Mouse (Mus musculus): ENCODE results near the gene Cbx2. TPM values are rescaled to one million over a fixed set of nuclear protein-coding genes. Genes with fewer than 3 reads are reported as not detected.
A peak's percentile ranks its signal among the peaks of the same experiment; 100 is the strongest.

Gene Cbx2
- polyA plus RNA-seq, 1 experiment from 2014 or later, result 47.6 TPM

DNA sequence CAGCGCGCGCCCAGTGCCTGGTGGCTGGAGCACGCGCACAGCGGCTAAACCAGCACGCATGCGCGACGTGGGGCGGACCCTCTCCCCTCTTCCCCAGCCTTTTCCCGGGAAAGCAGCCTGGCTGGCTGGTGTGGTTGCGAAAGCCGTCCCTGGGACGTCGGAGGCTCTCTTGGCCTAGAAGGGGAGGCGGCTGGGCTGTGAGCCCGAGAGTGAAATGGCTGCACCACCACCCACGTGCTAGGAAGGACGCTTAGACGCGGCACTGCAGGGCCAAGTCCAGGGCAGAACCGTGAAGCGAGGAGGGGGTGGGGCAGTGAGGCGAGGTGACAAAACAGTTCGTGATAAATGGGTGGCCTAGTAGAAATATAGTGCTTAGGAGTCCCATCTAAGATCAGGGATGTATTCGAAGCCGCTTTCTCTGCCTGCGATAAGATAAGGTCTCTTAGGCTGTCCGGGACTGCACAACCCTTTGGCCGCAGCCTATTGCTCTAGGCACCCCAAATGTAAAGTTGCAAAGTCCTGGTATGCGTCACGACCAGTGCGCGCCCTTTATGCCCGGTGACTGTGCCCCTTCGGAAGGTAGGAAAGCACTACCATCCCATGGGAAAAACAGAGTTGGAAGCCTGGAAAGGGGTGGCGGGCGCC is 24.0 kb downstream of the Cbx2 start:
- no peak overlapping the region for H3K27ac ChIP-seq
- ATAC-seq (ENCODE audit: low FRiP score, low read depth), result no peak
- peak overlapping the region; percentile 28 for H3K4me3 ChIP-seq
- H3K9ac ChIP-seq, result peak overlapping the region; percentile 36; the same call in 1 of the 2 replicates
- H3K4me2 ChIP-seq (replicated peaks), result peak overlapping the region; percentile 64
- no peaks in the 10 kb centered on the region for H3K36me3 ChIP-seq
- peaks cover 42% of the 10 kb centered on the region for H3K4me1 ChIP-seq
- no peaks in the 10 kb centered on the region for H3K9me3 ChIP-seq
- WGBS, result 1% methylated on average over 39 of the region's 39 CpGs
- H3K27me3 ChIP-seq (replicated peaks), result peaks cover 99% of the 10 kb centered on the region

DNA sequence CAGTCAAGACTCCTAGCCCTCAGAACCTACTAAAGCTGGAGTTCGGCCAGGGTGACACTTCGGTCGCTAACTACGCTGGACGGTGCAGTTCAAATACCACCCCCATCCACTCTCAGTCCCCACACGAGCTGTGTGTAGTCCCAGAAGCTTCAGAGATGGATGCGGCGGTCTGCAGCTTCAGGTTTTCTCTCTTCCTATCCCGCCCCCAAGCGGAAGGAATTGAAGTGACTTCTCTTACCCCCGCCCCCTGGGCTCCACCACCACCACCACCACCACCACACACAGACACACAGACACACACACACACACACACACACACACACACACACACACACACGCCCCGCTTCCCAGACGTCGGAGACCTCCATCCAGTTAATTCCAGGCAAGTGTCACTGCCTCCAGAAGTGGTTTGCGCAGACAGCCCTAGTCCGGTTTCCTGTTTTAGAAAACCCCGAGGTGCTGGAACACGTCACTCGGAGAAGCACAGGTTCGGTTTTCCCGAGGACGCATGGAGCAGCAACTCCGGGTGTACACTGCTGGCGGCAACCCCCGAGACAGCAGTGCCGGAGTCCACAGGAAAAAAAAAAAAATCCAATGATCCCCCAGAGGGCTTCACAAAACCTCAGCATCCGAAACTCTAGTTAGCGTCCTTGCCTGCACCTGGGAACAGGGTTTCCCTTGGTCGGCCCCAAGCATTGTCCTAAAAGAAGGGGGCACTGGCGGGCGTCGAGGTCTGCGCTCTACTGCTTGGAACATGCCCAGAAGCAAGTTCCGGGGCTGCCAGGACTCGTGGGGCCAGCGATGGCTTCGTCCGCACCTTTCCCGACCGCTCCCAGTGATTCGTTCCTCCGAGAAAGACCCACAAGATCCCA is 24.7 kb downstream of the Cbx2 start:
- peaks cover 41% of the 10 kb centered on the region for H3K4me1 ChIP-seq
- under 1% methylated on average over 43 of the region's 43 CpGs for WGBS
- no peak overlapping the region for H3K27ac ChIP-seq
- no peak overlapping the region for H3K9ac ChIP-seq
- peak overlapping the region; percentile 28 for H3K4me3 ChIP-seq
- peaks cover 99% of the 10 kb centered on the region for H3K27me3 ChIP-seq (replicated peaks)
- peak overlapping the region; percentile 64 for H3K4me2 ChIP-seq (replicated peaks)
- no peaks in the 10 kb centered on the region for H3K9me3 ChIP-seq
- ATAC-seq (ENCODE audit: low FRiP score, low read depth), result no peak
- no peaks in the 10 kb centered on the region for H3K36me3 ChIP-seq

DNA sequence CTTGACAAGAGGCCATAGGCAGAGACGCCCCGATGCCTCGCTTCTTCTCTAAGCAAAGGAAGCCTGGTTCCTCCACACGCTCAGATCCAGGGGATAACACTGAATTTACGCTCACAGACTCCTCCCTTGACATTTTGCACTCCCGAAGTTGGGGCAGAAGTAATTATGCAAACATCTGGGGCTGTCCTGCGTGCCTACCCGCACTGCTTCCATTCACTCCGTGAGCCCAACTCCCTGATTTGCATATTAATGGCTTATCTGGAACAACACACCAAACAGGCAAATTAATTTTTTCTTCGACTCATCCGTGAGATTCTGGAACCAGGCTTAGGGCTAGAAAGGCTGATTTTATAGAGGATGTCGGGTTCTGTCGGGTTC is 25.4 kb downstream of the Cbx2 start:
- H3K4me2 ChIP-seq (replicated peaks), result peak overlapping the region; percentile 64; the same call in 1 of the 2 replicates
- WGBS, result under 1% methylated on average over 13 of the region's 13 CpGs
- no peak overlapping the region for H3K4me3 ChIP-seq
- H3K4me1 ChIP-seq, result peaks cover 43% of the 10 kb centered on the region
- H3K9me3 ChIP-seq, result no peaks in the 10 kb centered on the region
- no peaks in the 10 kb centered on the region for H3K36me3 ChIP-seq
- no peak overlapping the region for H3K27ac ChIP-seq
- ATAC-seq (ENCODE audit: low FRiP score, low read depth), result no peak
- H3K27me3 ChIP-seq (replicated peaks), result peaks cover 96% of the 10 kb centered on the region
- H3K9ac ChIP-seq, result no peak overlapping the region

DNA sequence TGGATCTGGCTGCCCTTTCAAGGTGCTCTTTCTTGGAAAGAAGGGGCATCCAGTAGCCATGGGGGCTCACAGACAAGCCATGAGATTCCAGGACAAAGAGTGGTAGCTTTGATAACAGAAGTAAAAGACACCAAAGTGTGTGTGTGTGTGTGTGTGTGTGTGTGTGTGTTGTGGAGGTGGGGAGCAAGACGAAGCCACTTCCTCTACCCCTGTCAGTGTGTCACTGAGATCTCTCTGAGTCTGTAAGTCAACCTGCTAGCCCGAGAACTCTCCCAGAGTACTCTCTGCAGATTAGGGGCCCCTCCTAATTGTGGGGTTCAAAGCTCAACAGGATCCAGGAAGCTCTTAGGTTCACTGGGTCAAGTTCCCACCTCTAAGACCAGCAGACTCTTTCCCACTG is 27.6 kb downstream of the Cbx2 start:
- 6% methylated on average over 2 of the region's 2 CpGs for WGBS
- Histone ChIP-seq H3K4me3 (no peak overlapping the region), H3K9me3 (no peaks in the 10 kb centered on the region), H3K36me3 (no peaks in the 10 kb centered on the region), H3K4me1 (peaks cover 58% of the 10 kb centered on the region), H3K4me2 (replicated peaks) (no peak overlapping the region), H3K27me3 (replicated peaks) (peaks cover 86% of the 10 kb centered on the region), H3K27ac (no peak overlapping the region), H3K9ac (no peak overlapping the region)
- ATAC-seq (ENCODE audit: low FRiP score, low read depth), result no peak

DNA sequence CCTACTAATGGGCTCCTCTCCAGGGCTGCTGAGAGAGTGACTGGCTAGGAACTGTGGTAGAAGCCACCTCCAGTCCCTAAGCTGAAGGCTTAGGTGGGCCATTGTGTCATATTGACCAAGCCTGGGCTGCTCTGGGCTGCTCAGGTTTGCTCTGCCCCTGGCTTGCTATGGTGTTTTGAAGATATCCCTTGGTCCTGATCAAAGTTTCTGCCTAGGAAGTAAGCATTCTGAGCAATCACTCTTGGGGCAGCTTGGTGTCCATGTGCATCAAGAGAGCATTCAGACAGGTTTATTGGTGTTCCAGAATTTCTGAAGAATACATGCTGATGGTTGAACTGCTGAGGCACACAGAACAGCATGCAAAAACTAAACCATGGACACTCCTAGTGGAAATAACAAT is 28.7 kb downstream of the Cbx2 start:
- no peaks in the 10 kb centered on the region for H3K36me3 ChIP-seq
- no peak overlapping the region for H3K9ac ChIP-seq
- H3K27me3 ChIP-seq (replicated peaks), result peaks cover 85% of the 10 kb centered on the region
- H3K9me3 ChIP-seq, result no peaks in the 10 kb centered on the region
- H3K4me2 ChIP-seq (replicated peaks), result no peak overlapping the region
- peaks cover 62% of the 10 kb centered on the region for H3K4me1 ChIP-seq
- no peak for ATAC-seq (ENCODE audit: low FRiP score, low read depth)
- H3K4me3 ChIP-seq, result no peak overlapping the region
- H3K27ac ChIP-seq, result no peak overlapping the region

DNA sequence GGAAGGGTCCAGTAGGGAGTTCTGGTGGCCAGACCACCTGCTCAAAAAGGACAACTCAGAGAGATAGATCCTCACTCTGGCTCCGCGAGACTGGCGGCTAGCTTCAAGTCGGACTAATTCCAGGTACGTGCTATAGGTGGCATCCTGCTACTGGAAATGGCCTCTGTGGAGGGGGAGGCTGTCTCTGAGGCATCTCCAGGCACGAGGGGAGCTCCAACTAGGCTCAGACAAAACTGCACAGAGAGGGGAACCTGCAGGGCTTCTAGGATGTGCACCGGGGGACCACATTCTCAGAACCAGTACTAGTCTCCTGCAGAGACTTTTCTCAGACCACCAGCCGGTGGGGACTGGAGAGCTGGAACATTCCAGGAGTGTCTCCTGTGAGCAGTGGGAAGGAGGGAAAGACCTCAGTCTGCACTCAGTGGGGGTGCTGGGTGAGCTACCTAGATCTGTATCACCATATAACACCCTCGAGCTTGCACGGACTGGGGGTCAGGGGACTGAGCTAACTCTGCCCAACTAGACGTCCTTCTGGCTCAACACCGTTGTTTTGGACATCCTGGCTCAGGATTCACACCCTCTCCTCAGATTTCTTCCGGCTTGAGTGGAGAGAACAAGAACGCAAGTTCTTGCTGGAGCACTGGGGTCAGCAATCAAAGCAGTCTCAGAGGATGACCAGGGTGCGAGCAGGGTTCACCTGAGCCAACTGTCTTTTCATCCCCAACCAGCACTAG is 29.3 kb downstream of the Cbx2 start:
- ATAC-seq (ENCODE audit: low FRiP score, low read depth), result no peak
- H3K4me3 ChIP-seq, result no peak overlapping the region
- peaks cover 78% of the 10 kb centered on the region for H3K27me3 ChIP-seq (replicated peaks)
- H3K9ac ChIP-seq, result 0 out of 2 replicates have a peak overlapping the region, but pooled peaks have one; percentile 8
- 3% methylated on average over 15 of the region's 15 CpGs for WGBS
- no peaks in the 10 kb centered on the region for H3K36me3 ChIP-seq
- H3K9me3 ChIP-seq, result no peaks in the 10 kb centered on the region
- H3K27ac ChIP-seq, result no peak overlapping the region
- H3K4me2 ChIP-seq (replicated peaks), result peak overlapping the region; percentile 84; the same call in 1 of the 2 replicates
- peaks cover 57% of the 10 kb centered on the region for H3K4me1 ChIP-seq

DNA sequence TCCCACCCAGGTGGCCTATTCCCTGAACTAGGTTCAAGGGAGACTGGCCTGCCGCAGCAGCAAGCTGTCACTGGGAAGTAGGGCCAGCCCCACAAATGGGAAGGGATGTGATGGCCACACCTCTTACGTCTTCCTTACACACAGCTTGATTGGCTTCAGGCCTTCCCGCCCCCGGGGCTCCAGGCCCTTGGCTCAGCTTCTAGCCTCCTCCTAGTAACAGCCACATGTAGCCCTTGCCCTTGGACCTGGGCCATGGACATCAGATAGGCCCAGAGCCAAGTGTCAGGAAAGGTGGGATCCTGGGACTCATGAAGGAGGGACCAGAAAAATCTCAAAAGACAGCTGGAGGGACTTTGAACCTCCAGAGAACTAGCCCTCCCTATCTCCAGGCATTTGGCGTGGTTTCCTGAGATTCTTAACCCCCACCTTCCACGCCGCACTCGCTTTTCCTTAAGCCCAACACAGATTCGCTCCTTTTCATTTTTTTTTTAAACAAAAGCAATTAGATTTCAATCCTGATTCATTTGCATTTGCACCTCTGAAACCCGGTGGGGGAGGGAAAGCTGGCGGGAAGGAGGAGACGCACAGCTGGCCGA is 30.0 kb downstream of the Cbx2 start:
- Histone ChIP-seq H3K27me3 (replicated peaks) (peaks cover 78% of the 10 kb centered on the region), H3K27ac (peak overlapping the region; percentile 82), H3K9ac (peak overlapping the region; percentile 69), H3K4me3 (peak overlapping the region; percentile 27), H3K4me2 (replicated peaks) (peak overlapping the region; percentile 84), H3K36me3 (no peaks in the 10 kb centered on the region), H3K9me3 (no peaks in the 10 kb centered on the region), H3K4me1 (peaks cover 58% of the 10 kb centered on the region)
- ATAC-seq (ENCODE audit: low FRiP score, low read depth), result no peak
- WGBS, result 2% methylated on average over 13 of the region's 13 CpGs

DNA sequence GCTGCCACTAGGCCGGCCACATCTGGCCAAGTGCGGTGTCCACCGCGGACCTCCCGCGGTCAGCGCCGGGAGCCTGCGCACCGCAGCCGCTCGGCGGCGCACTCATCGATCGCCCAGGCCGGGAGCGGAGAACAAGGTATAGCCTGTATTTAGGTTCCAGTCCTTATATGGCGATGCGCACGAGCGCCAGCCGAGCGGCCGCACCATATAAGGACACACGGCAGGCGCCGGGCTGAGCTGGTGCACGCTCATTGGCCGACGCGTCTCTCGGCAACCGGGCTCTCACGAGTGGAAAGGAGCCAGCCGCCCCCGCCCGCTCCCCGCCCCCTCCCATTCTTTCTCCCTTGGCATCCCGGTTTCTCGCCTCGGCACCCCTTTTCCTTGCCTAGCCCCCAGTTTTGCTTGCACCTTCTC is 30.5 kb downstream of the Cbx2 start:
- ATAC-seq (ENCODE audit: low FRiP score, low read depth), result peak; percentile 93
- Histone ChIP-seq H3K27ac (peak overlapping the region; percentile 82), H3K9me3 (no peaks in the 10 kb centered on the region), H3K27me3 (replicated peaks) (peaks cover 78% of the 10 kb centered on the region), H3K9ac (peak overlapping the region; percentile 69), H3K4me1 (peaks cover 58% of the 10 kb centered on the region), H3K36me3 (no peaks in the 10 kb centered on the region), H3K4me3 (peak overlapping the region; percentile 30), H3K4me2 (replicated peaks) (peak overlapping the region; percentile 84)
- under 1% methylated on average over 41 of the region's 42 CpGs for WGBS

DNA sequence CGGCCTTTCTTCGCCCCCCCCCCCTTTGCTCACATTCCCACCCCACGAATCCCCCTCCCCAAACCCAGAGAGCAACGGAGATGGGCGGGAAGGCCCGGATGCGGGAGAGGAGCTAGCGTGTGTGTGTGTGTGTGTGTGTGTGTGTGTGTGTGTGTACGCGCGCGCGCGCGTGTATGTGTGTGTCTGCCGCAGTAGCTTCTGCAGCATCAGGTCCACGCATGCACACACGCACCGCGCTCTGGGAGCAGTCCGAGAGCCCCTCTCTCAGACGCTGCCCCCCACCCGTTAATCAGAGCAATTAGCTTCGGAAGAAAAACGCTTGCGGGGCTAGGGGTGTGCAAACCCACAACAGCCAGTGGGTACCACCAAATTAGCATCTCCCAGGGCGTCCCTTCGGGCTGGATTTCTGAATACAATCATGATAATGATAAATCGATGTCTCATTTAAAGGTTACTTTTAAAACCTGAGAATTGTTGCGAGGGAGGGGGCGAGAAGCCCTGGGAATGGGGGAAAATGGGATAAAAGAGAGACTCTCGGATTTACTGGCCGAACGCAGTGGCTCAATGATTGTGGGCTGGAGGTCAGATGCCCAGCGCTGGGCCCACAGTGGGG is 31.1 kb downstream of the Cbx2 start:
- Histone ChIP-seq H3K9ac (peak overlapping the region; percentile 69), H3K4me2 (replicated peaks) (peak overlapping the region; percentile 84), H3K4me3 (peak overlapping the region; percentile 30), H3K36me3 (no peaks in the 10 kb centered on the region), H3K27me3 (replicated peaks) (peaks cover 79% of the 10 kb centered on the region), H3K27ac (peak overlapping the region; percentile 81), H3K9me3 (no peaks in the 10 kb centered on the region), H3K4me1 (peaks cover 59% of the 10 kb centered on the region)
- under 1% methylated on average over 34 of the region's 35 CpGs for WGBS
- ATAC-seq (ENCODE audit: low FRiP score, low read depth), result peak; percentile 23; the same call in 1 of the 2 replicates

DNA sequence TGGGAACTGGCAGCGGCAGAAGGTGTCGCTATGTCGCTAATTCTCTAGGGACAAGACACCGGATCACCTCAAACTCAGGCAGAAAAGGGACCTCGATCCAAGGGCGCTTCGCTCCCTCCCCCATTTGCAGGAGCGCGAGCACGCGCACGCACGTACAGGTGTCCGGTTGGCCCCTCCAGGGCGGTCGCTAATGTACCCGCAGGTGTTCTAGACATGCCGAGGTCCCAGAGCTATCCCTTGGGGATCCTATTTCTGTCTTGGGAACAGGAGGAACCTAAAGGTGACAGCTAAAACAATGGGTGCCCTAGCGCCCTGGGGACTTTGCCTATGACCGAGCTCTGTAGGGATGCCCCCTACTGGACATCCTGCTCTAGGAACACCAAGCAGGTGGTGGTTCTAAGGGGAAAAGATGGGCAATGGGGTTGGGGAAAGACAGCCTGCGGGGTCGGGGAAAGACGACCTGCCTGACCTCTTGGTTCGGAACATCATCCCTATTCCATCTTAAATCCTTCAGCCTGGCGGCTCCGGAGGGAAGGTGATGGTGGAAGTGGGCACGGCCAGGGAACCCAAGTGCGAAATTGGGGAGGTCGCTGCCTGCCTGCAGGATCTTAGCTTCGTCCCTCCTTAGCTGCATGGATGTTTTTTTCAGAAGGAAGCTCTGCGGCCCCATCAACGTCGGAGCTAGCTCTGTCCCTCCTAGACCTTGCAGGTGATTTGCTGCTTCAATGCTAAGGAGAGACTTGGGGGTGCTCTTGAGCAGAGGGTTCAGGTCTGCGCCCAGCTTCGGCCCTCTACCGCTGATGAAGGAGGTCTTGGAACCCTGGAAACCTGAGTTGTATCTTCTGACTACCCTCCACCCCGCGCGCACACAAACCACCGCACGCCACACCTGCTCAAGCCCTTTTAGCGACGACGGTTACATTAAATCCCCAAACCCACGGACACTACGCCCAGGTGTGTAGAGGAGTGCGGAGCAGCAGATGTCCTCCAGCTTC is 31.9 kb downstream of the Cbx2 start:
- peak overlapping the region; percentile 30; the same call in 1 of the 2 replicates for H3K4me3 ChIP-seq
- WGBS, result 1% methylated on average over 47 of the region's 47 CpGs
- peaks cover 60% of the 10 kb centered on the region for H3K4me1 ChIP-seq
- ATAC-seq (ENCODE audit: low FRiP score, low read depth), result no peak
- no peaks in the 10 kb centered on the region for H3K9me3 ChIP-seq
- H3K27ac ChIP-seq, result no peak overlapping the region
- H3K4me2 ChIP-seq (replicated peaks), result peak overlapping the region; percentile 84
- peaks cover 79% of the 10 kb centered on the region for H3K27me3 ChIP-seq (replicated peaks)
- H3K36me3 ChIP-seq, result no peaks in the 10 kb centered on the region
- peak overlapping the region; percentile 69; the same call in 1 of the 2 replicates for H3K9ac ChIP-seq
